Mouse (Mus musculus) mature B cell (primary cell): ENCODE results near the gene Snapc4.
"Not testable (repeated sequence)": the region's sequence is repeated elsewhere in the genome, so short reads cannot be mapped to it uniquely, and the experiment has no call there.

Source experiments
- in situ Hi-C: fragments of 300-500 bp; cut with MboI; formaldehyde crosslinking; loops from 2 replicates; pipeline ENCODE4 v1.14.3; 2019

Snapc4 gene

DNA sequence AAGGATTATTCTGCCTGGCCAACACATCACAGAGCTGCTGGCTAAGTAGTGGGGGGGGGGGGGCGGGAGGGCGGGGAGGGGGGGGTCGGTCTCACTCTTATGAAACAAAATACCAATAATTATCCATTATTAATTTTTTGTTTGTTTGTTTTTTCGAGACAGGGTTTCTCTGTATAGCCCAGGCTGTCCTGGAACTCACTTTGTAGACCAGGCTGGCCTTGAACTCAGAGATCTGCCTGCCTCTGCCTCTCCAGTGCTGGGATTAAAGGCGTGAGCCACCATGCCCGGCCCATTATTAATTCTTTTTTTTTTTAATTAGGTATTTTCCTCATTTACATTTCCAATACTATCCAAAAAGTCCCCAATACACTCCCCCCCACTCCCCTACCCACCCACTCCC lies 418 bp upstream of the Snapc4 start:
- in situ Hi-C loops: not testable (repeated sequence)

DNA sequence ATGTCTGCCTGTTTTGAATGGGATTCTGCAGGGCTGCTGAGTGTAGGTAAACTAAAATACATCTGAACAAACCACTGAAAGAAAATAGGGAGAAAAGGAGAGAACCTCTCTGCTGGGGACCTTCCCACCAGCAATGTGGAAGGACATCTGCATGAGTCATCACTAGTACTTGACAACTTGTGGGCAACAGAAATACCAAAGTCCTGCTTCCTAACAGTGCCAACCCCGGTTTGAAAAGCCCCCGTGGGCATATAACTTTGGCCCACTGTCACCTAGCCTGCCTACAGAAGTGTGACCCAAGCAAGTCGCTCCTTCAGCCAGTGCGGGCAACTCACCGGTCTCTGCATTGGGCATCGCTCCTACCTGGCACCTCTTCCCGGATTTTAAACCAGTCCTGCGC lies 8.1 kb downstream of the Snapc4 start:
- in situ Hi-C loops: no loop called here

DNA sequence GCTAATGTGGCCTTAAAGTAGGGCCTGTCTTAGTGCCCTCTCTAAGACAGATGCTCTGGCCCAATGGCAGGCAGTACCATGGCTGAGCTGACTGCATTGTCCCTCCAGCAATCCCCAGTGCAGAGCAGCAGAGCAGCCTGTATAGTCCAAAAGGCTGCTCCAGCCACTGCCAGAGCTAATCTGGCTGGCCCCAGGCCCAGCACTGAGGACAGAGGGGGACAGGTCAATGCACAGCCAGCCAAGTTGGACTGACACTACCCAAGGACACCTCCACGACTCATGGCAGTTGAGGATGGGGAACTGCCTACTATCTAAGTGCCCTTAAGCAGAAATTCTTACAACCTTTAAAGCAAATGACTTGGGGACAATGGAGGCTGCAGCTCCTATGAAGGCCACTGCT lies 11.9 kb downstream of the Snapc4 start:
- in situ Hi-C loops: no loop called here

DNA sequence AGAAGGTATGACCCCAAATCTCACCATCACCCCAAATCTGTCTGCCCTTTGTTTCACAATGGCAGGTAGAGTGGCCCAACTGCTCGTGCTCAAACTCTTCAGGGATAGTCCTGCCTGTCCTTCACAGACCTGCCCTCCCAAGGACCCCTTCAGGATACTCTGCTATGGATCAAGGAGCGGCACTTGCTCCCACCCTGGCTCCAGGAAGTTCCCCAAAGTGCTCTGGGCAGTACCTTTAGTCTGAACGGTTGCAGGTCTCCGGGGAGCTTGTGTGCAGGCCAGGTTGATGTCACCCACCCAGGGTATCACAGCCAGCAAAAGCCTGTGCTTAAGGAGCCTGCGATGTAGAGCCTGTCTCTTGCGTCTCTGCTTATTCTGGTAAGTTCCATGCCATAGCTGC lies 12.5 kb downstream of the Snapc4 start:
- in situ Hi-C loops: no loop called here

DNA sequence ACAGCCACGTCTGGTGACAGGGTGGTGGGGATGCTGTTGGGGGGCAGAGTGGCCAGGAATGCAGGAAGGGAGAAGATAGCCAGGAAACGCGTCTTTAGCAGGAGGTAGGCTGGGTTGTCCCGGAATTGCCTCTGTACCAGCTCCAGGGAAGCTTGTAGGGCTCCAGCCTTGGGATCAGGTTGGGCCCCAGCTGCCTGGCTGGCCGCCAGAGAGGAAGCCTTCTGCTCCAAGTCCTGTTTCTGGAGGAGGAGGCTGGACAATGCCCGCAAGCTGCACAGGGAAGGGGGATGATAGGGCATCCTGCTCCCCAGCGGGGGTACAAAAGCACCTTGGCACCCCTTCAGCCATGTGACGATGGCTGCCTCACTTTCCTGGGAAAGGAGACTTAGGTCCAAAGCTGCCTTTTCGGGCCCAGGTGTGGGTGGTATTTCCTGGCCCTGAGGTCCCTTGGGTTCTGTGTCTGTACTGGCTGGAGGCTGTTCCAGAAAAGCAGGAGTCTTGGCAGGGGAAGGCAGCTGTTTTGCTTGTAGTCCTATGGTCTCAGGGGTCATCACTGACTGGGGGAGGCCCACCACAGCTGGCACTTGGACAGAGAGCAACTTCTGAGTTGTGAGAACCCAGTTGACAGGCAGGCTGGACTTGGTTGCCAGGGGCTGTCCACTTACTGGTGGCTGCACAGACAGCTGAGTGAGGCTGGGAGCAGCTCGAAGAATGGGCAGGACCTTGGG lies 15.6 kb downstream of the Snapc4 start:
- in situ Hi-C loops: no loop called here

DNA sequence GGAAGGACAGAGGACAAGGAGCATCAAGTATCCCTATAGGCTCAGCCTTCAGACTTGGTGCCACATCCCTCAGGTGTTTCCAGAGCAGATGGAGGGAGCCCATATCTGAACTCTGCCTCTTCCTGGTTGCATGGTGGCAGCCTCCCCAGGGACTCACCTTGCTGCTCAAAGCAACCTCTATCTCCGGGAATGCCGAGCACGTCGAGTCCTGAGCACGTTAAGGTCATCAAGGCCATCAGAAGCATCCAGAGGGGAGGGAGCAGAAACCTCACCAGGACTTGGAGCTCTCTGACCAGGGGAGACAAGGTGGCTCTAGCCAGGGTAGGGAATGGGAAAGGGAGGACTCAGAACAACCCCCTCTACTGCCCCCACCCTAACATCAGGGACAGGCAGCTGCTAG lies 17.0 kb downstream of the Snapc4 start:
- in situ Hi-C loops: no loop called here

DNA sequence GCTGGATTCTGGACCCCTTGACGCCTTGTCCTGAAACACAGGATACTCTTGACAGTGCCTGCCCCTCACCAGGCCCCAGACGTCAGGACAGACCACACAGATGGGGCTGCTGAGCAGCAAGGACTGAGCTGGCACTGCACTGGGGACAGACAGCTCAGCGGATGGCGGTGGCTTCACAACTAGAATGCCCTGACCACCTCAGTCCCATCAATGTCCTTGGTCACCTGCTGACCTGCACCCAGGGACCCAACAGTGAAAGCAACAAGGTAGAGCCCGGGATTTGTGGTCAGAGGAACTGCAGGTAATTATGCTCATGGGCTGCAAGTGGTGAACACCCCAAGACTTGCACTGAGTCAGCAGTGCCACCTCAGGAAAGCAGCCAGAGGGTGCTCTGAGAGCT lies 17.5 kb downstream of the Snapc4 start:
- in situ Hi-C loops: no loop called here

DNA sequence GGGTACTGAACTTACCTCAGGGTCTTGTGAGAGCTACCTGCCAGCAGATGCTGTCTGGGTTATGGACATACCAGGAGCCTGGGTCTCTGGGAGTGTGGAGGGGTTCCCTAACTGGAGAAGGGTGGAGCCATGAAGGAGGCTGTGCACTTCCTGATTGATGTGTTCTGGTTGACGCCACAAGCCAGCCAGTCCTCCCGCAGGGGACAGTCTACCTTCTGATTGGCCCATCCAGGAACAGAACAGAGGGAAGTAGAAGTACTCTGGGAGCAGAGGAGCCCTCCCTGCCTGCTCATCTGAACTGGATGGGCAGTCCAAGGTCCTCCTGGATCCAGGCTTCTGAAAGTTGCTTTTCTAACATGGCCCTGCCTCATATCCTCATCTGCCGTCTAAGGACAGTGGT lies 19.7 kb downstream of the Snapc4 start, which contains the start of gene Card9:
TSS of gene Card9 (minus strand) at position 147 of the 400 bp plus-strand sequence.
- in situ Hi-C loops: no loop called here

DNA sequence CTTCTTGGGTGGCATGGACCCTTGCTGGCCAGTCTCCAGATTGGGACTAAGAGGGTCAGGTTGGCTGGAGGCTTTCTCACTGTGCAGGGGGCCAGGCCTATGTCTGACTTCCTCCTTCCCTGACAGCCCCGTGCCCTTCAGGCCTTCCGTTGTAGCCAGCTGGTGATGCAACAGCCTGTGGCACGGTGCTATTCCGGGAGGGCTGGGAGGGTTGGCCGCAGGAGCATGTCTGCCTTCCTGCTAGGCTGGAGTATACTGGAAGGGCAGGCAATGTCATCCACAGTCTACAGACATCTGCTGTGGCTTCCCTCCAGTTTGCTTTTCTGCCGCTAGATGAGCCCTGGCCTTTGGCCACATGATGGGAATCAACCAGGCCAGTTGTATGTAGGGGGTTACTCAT lies 20.5 kb downstream of the Snapc4 start:
- in situ Hi-C loops: no loop called here

DNA sequence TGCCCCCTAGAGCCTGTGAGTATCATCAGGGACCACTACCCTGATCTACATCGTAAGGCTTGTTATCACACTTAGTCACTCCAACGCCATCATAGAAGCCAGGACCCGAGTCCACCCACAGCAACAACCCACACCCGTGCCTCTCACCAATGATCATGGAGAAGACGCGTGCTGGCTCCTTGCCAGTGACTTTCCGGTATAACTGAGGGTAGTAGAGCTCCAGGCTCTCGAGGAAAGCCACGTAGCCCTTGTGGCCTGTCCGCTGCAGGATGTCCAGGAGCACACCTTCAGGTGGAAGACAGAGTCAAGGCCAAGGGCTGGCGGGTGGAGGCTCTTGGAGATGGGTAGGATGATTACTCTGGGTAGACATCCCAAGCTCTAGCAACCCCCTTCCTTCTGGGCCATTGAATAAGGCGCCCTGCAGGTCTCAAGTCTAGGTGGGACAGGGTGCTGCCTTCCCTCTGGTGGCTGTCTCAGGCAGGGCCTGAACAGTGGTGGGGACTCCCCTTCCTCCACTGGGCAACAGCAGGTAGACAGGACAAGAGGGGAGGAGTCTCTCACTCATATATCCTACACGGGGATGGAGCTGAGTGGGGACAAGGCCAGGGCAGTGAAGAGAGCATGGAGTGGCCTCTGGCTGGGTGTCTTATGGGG lies 21.7 kb downstream of the Snapc4 start:
- in situ Hi-C loops: no loop called here

DNA sequence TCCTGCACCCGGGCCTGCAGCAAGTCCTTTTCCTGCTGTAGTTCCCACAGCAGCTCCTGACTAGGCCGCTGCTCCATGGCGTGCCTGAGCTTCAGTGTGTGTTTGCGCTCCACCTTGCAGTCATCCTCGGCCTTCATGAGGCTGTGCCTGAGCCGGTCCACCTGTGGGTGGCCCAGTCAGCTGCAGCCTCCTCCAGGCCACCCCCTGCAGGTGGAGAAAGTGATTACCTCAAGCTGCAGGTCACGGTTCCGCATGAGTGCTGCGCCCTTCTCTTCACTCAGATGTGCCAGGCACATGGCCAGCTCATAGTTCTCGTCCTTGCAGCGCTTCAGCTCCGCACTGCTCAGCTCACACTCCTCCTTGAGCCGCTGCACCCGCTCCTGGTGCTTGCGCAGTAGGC lies 23.0 kb downstream of the Snapc4 start:
- in situ Hi-C loops: no loop called here

DNA sequence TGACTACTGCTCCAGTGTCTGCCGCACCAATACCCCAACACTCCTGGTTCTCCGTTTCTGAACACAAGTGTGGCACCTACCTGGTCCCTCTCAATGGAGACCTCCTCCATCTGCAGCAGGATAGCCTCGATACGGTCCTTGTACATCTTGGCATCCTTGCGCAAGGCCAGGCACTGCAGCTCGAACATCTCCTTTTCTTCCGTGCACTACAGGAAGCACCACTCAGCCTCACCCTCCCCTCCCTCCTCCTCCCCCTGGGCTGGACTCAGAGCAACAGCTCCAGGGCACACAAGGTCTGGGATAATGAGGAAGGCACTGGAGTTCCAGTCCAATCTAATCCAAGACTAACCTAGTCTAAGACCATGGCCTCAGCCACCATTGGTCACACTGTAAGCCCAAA lies 23.8 kb downstream of the Snapc4 start:
- in situ Hi-C loops: no loop called here

DNA sequence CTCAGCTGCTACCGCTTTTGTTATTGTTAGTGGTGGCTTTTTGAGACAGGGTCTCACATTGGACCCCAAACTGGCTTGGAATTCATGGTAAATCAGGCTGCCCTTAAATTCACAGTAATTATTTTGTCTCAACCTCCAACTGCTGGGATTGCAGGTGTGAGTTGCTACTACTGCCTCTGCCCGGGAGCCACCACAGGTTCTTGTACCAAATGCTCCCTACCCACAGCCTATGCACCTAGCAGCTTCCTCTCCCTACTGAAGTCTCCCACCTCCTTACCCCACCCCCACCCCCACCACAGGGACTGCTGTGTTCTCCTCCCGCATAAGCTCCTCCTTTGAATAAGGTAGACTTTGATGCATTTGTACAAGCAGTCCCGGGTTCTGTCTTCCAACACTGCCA lies 24.2 kb downstream of the Snapc4 start:
- in situ Hi-C loops: no loop called here

DNA sequence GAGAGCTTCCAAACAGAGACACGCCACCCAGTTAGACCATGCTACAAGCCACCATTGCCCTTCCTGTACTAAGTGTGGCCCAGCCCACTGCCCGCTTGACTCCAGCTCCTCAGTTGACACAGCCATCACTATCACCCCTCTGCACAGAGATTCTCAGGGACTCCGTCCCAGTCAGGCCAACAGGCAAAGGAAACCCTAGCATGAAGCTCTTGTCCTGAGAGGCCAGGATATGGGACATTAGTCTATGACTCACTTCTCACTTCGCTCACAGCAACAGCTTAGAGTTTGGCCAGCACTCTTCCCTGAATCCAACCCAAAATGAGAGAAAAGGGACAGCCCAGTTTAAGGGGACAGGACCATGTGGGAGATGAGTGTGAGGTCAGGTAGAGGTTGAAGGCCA lies 26.1 kb downstream of the Snapc4 start:
- in situ Hi-C loops: no loop called here

DNA sequence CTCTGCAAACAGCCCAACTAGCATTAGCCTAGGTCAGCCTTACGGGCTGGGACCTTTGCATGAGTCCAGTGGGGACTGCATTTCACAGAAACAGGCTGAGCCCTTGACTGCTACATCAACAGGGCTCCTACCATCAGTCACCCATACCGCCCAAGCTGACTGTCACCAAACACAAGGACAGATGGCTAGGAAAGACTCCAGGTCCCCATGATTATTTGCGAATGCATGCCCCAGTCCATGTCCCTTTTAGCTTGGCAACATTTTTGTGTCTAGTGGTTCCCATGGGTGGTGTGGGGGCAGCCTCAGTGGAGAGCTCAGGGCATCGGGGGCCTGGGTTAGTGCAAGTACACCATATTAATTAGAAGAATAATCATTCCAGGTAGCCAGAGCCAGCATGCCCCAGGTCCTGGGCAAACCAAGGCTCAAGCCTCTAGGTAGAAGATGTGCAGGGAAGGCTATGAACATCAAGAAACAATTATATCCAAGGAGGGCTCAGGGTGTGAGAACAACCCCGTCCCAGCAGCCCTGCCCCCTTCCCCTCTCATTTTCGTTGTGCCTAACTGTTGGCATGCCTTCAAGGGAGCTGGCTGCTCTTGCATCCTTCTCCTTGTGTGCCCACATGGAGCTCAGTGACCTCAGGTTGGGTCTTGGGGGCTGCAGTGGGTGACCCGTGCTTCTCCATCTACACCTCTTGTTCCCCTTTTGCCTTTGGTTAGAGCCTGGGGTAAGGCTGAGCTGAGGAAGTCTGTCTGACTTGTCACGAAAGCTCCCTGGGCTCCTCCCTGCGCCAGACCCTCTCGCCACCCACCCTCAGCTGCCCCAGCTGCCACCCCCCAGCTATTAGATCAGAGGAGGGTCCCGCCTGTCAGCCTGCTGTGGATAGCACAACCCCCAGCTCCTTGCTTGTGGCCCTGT lies 27.1 kb downstream of the Snapc4 start:
- in situ Hi-C loops: no loop called here

DNA sequence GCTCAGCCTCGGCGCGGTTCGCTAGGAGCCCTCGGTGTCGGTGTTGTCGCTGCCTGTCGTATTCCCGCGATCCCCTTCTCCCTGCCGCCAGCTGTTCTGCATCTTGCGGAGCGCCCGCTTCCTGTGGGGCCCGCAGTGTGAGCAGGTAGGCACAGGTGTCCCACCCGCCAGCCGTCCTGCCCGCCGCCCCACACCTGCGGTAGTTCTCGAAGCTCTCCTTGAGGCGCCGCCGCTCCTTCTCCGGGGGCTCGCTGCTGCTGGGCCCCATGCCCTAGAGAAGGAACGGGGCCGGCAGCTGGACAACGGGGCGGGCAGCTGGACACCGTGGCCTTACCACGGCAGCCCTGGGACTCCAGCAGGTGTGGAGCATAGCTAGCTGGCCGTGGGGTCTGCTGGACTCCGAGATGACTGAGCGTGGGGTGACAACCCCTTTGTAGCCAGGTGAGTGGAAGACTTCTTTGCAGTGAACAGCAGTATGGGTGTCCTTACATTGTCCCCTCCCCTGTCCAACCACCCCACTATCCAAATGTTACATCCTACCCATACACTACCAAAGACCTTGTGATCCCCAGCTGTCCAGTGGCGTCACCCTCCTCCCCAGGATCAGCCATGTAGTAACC lies 28.1 kb downstream of the Snapc4 start:
- in situ Hi-C loops: no loop called here

DNA sequence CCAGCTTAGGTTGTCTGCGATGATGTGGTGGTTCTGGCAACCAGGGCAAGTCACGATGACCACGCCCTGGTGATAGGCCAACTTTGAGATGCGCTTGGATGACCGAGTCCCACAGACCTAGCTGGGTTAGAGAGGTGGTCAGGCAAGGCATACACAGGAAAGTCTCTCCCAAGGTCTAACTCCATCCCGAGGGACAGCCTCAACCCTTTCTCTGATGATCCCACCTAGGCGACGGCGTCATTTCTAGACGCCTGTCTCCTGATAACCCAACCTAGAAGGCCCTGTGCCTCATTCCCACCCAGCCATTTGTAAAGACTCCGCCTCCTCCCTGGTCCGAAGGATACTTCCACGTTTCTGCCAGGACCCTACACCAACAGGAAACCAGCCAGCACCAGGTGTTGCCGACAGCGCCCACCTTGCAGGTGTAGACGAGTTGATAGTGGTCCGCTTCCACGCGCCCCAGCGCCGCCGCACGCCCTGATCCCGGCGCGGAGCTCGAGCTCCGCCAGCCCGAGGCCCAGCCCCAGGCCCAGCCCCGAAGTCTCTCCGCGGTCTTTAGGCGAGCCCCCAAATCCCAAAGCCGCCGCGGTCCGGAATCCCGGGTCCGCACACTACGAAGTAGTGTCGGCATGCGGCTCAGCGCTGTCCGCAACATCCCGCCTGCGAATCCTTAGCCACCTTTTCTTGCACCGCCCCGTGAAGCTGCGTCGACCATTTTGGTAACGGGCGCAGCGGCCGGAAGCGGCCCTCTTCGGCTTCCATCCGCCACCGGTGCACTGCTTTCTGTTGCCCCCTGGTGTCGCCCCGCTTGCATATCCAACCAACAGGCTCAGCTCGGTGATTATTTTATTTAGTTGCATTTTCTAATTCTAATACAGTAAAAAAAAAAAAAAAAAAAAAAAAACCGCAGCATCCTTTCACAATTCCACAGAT lies 28.8 kb downstream of the Snapc4 start, which contains the start of gene Dnlz:
TSS of gene Dnlz (minus strand) at position 753 of the 933 bp plus-strand sequence.
- in situ Hi-C loops: no loop called here

DNA sequence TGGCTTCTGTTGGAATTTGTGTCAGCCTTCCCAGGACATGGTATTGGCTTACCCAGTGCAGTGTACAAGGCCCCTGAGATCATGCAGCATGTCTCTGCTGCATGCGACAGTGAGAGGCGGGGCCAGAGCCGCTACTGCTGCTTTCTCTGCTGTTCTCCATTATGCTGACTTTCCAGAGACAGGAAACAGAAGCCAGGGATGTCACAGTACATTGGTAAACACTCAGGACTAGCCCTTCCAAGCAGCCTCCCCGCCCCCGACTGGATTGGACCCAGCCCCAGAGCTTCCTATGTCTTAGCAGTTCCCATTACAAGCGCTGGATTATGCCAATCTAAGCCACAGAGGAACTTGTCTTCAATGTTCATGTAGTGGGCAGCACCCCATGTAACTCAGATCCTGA lies 32.2 kb downstream of the Snapc4 start:
- in situ Hi-C loops: no loop called here

DNA sequence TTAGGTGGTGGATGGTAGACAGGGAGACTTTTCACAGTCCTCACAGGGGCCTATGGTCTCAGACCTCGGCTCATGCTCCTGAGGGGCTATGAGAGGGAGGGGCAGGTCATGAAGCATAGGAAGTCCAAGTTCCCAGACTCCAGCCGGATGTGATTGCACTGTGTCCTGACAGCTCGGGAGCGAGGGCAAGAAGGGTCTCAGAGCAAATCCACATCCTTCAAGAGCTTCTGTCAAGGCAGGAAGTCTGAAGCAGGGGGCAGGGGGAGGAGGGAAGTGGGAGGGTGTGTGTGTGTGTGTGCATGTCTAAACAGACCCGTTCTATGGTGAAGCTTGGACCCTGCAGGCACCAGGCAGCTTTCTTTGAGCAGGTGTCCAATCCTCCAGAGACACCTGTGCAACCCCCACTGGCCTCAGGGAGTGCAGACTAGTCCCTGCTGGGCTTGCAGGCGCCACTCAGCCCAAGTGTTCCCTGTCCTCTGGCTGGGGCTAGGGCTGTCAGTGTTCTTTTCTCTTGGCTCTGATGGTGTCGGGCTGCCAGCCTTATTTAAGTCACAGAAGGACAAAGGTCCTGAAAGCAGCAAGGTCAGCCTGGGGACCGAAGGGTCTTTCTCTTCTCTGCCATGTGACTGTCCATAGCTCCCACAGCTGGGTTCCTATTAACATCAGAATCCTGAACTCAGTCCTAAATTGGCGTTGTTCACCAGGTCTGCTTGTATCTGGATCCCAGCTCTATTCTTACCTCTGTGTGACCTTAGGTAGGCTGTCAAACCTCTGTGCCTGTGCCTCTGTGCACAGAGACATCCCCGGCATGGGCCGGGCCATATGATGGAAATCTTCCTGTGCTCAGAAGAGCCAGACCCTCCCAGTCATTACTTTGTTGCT lies 37.6 kb downstream of the Snapc4 start:
- in situ Hi-C loops: no loop called here

DNA sequence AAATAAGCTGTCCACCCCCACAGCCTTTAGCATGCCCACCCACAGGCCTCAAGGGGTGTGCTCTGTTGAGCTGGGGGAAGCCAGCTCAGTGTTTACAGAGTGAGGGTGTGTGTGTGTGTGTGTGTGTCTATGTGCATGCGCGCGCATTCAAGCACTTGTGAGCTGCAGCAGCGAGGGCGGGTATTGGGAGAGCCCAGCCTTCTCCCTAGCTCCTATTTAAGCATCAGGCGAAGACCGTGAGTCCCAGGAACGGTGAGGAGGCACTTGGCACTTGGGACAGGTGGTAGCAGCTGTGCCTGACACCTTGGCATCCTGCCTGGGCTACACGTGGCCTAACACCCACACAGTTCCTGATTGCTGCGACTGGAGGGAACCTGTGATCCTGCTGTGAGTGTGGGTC lies 38.4 kb downstream of the Snapc4 start:
- in situ Hi-C loops: no loop called here
